Mouse (Mus musculus) WW6 (cell line): ENCODE measurements at regions not wholly inside any gene's neighbourhood (a gene's known extent, or its start where the extent isn't known, plus 50 kb on each side); places are given as distances from the start of the nearest gene placed in this dataset.

ENCODE experiments used
- DNase-seq: peaks from one replicate; pipeline ENCODE4 v3.0.0-alpha.2; 2013; ENCODE audit warnings: low read depth, low spot score

- no peak for DNase-seq
These were observed 233.8 kb upstream of the Zmiz1 start for GRCm38 (mm10) chr14:25225214-25225613.

GRCm38 (mm10) chr14:25226155-25226839, 232.7 kb upstream of the Zmiz1 start:
- no peak for DNase-seq

- DNase-seq = no peak
These were observed 232.0 kb upstream of the Zmiz1 start for GRCm38 (mm10) chr14:25226840-25227506.

GRCm38 (mm10) chr14:25228321-25229047, 230.5 kb upstream of the Zmiz1 start:
- DNase-seq = no peak

- no peak for DNase-seq
These were observed 229.4 kb upstream of the Zmiz1 start for GRCm38 (mm10) chr14:25229569-25229968.

- no peak for DNase-seq
These were observed 227.1 kb upstream of the Zmiz1 start for GRCm38 (mm10) chr14:25231881-25232280.

GRCm38 (mm10) chr14:25236421-25236973, 222.5 kb upstream of the Zmiz1 start:
- DNase-seq = no peak

GRCm38 (mm10) chr14:25239335-25239960, 219.5 kb upstream of the Zmiz1 start:
- DNase-seq = no peak

- no peak for DNase-seq
These were observed 216.2 kb upstream of the Zmiz1 start for GRCm38 (mm10) chr14:25242753-25243152.

GRCm38 (mm10) chr14:25243289-25243688, 215.7 kb upstream of the Zmiz1 start:
- DNase-seq = no peak

- DNase-seq = no peak
These were observed 215.3 kb upstream of the Zmiz1 start for GRCm38 (mm10) chr14:25243698-25244097.

GRCm38 (mm10) chr14:25244841-25245240, 214.1 kb upstream of the Zmiz1 start:
- no peak for DNase-seq

- no peak for DNase-seq
These were observed 213.3 kb upstream of the Zmiz1 start for GRCm38 (mm10) chr14:25245691-25246090.

- DNase-seq = no peak
These were observed 210.0 kb upstream of the Zmiz1 start for GRCm38 (mm10) chr14:25248941-25249340.

GRCm38 (mm10) chr14:25253016-25253850, 205.8 kb upstream of the Zmiz1 start:
- no peak for DNase-seq

- DNase-seq = no peak
These were observed 195.9 kb upstream of the Zmiz1 start for GRCm38 (mm10) chr14:25263121-25263520.

- no peak for DNase-seq
These were observed 192.1 kb upstream of the Zmiz1 start for GRCm38 (mm10) chr14:25266846-25267245.

- no peak for DNase-seq
These were observed 190.8 kb upstream of the Zmiz1 start for GRCm38 (mm10) chr14:25268090-25268631.

- DNase-seq = no peak
These were observed 188.6 kb upstream of the Zmiz1 start for GRCm38 (mm10) chr14:25270227-25270876.
